Comparison of ENCODE assay signal across 8 mouse cellular contexts in genomic region chrY:4073566-4073965, GRCm38 (mm10).
A peak's percentile ranks its signal among the peaks of the same experiment; 100 is the strongest.
DNase-seq lines count a peak whose midpoint lies in the region.
"Not testable (repeated sequence)": the region's sequence is repeated elsewhere in the genome, so short reads cannot be mapped to it uniquely, and the experiment has no call there.

No protein-coding gene starts in this region.

- DNase-seq in 3T3-L1 (ENCODE audit: low read depth, low spot score) (peak; percentile 0), ES-E14 (ENCODE audit: low read depth, low spot score) (peak; percentile 48), R1 (ENCODE audit: low read depth, low spot score) (peak; percentile 14)
- peak; percentile 53 for DNase-seq in c-Kit-negative CD71-positive TER-119-positive erythroid progenitor cells, embryonic 14.5 days (ENCODE audit: low read depth, low spot score)
- DNase-seq in fibroblast of lung, adult 2 months (ENCODE audit: low read depth) = peak; percentile 24
- peak; percentile 1 for DNase-seq in large intestine, adult 2 months (ENCODE audit: low read depth, low spot score)
- DNase-seq in naive thymus-derived CD4-positive, alpha-beta T cell, adult 2 months (ENCODE audit: low read depth) = peak; percentile 68
- DNase-seq in splenic B cell, adult 2 months (ENCODE audit: low read depth, low spot score) = peak; percentile 38

- not testable (repeated sequence) for H3K9me3 ChIP-seq in ES-E14 (ENCODE audit: control insufficient read depth, insufficient read depth, low read depth, low read length)

- H3K4me3 ChIP-seq in ES-E14 (ENCODE audit: insufficient read depth in 1 of 2, low read depth in 1 of 2, low read length in 2 of 2, poor library complexity in 1 of 2, severe bottlenecking in 1 of 2) = not testable (repeated sequence)

- in situ Hi-C loops in ES-E14 (cut with MboI; ENCODE audit: low sequenced_read_pairs in 2 of 2, unreplicated experiment in 2 of 2) = not testable (repeated sequence)

- not testable (repeated sequence) for H3K4me1 ChIP-seq in ES-E14 (ENCODE audit: control insufficient read depth in 2 of 2, insufficient read depth in 2 of 2, low read length in 2 of 2, poor library complexity in 1 of 2)

- 78% methylated on average over 3 of the region's 3 CpGs for WGBS in large intestine, adult 2 months

- not testable (repeated sequence) for H3K9ac ChIP-seq in ES-E14 (ENCODE audit: insufficient read depth, low read depth, low read length, poor library complexity, severe bottlenecking)

- H3K27ac ChIP-seq in ES-E14 (ENCODE audit: insufficient read depth, low read depth, low read length, poor library complexity, severe bottlenecking) = not testable (repeated sequence)

- not testable (repeated sequence) for H3K36me3 ChIP-seq in ES-E14 (ENCODE audit: control insufficient read depth, insufficient read depth, low read length, poor library complexity, severe bottlenecking); splenic B cell, adult 2 months (ENCODE audit: control insufficient read depth, insufficient read depth, low read length, poor library complexity, severe bottlenecking)

- not testable (repeated sequence) for H3K27me3 ChIP-seq in splenic B cell, adult 2 months (ENCODE audit: control insufficient read depth, insufficient read depth, low read length, poor library complexity, severe bottlenecking)

Comparison
In these comparisons a context has a peak if more than half of its experiments do, and no peak if none do; other contexts are left out.
1. DNase-seq: peak in every context shown above with its lines; median percentile 68 in naive thymus-derived CD4-positive, alpha-beta T cell, adult 2 months; 53 in c-Kit-negative CD71-positive TER-119-positive erythroid progenitor cells, embryonic 14.5 days; 48 in ES-E14; 38 in splenic B cell, adult 2 months; 24 in fibroblast of lung, adult 2 months; 14 in R1; 1 in large intestine, adult 2 months; 0 in 3T3-L1.